Mouse (Mus musculus) testis, adult 2 months (tissue): ENCODE data around the gene Atp6v1e2. TPM values are rescaled to one million over a fixed set of nuclear protein-coding genes. Genes with fewer than 3 reads are reported as not detected.

Experiments
- H3K27ac ChIP-seq: fragments of 200-500 bp; 2 replicates; pipeline ENCODE4 v1.5.1; 2012; ENCODE audit warnings: low read depth, low read length; ENCODE audit not compliant: control insufficient read depth, insufficient read depth
- H3K27me3 ChIP-seq: fragments of 200-500 bp; 2 replicates; pipeline ENCODE4 v1.6.1; 2012; ENCODE audit warnings: mild to moderate bottlenecking, low read length, moderate library complexity; ENCODE audit not compliant: control insufficient read depth, insufficient read depth
- H3K36me3 ChIP-seq: fragments of 200-500 bp; 2 replicates; pipeline ENCODE4 v1.6.1; 2012; ENCODE audit warnings: mild to moderate bottlenecking, low read length; ENCODE audit not compliant: control insufficient read depth, insufficient read depth
- H3K4me1 ChIP-seq: fragments of 200-500 bp; 2 replicates; pipeline ENCODE4 v1.6.1; 2012; ENCODE audit warnings: low read length; ENCODE audit not compliant: control insufficient read depth, insufficient read depth
- H3K4me3 ChIP-seq: fragments of 200-500 bp; 2 replicates; pipeline ENCODE4 v1.5.1; 2012; ENCODE audit warnings: low read depth, mild to moderate bottlenecking, low read length, moderate library complexity, mixed read lengths; ENCODE audit not compliant: control insufficient read depth
- CTCF ChIP-seq: fragments of 200-500 bp; IDR thresholded peaks from 2 replicates; pipeline ENCODE4 v1.5.1; 2012; ENCODE audit warnings: low read depth, mild to moderate bottlenecking, inconsistent platforms, low read length, moderate library complexity; ENCODE audit not compliant: control insufficient read depth, insufficient read depth, insufficient replicate concordance
- POLR2A ChIP-seq: fragments of 200-500 bp; IDR thresholded peaks from 2 replicates; pipeline ENCODE4 v1.6.1; 2012; ENCODE audit warnings: low read depth, mild to moderate bottlenecking, inconsistent platforms, low read length, moderate library complexity; ENCODE audit not compliant: control insufficient read depth
- polyA plus RNA-seq: library from polyadenylated mRNA; depleted of rRNA; stranded (reverse); fragments of >200 nt; gene quantifications from 2 replicates; pipeline ENCODE4 v1.2.3, GENCODE M21; 2012; rRNA removed

The Atp6v1e2 gene
- polyA plus RNA-seq = 175 and 178 TPM in 2 replicates

- TF ChIP-seq CTCF = no peak
- TF ChIP-seq POLR2A = peak; percentile 54; the same call in 1 of the 2 replicates
- Histone ChIP-seq H3K27me3 (no peaks in the 10 kb centered on the region), H3K27ac (peak within 1 kb of the TSS; percentile 26; the same call in 1 of the 2 replicates), H3K36me3 (no peaks in the 10 kb centered on the region), H3K4me3 (peak within 1 kb of the TSS; percentile 81), H3K4me1 (peaks cover 12% of the 10 kb centered on the region)
Measured at GRCm38 (mm10) chr17:86947840-86948796, at the start of gene Atp6v1e2. Atp6v1e2 (minus strand) TSS chr17:86947897.

- Histone ChIP-seq H3K27ac (no peak overlapping the region), H3K27me3 (no peaks in the 10 kb centered on the region), H3K36me3 (no peaks in the 10 kb centered on the region), H3K4me3 (no peak overlapping the region), H3K4me1 (no peaks in the 10 kb centered on the region)
- TF ChIP-seq POLR2A = no peak
- TF ChIP-seq CTCF = no peak
Measured at GRCm38 (mm10) chr17:86997323-86997722, 49.6 kb upstream of the Atp6v1e2 start.

GRCm38 (mm10) chr17:86991306-86991705 is 43.6 kb upstream of the Atp6v1e2 start:
- H3K27me3 ChIP-seq = no peaks in the 10 kb centered on the region
- TF ChIP-seq POLR2A = no peak
- no peak for TF ChIP-seq CTCF
- H3K36me3 ChIP-seq = no peaks in the 10 kb centered on the region
- H3K27ac ChIP-seq = no peak overlapping the region
- no peak overlapping the region for H3K4me3 ChIP-seq
- peaks cover 5% of the 10 kb centered on the region; the same call in 1 of the 2 replicates for H3K4me1 ChIP-seq

GRCm38 (mm10) chr17:86988601-86989184 is 41.0 kb upstream of the Atp6v1e2 start:
- no peak overlapping the region for H3K27ac ChIP-seq
- no peaks in the 10 kb centered on the region for H3K36me3 ChIP-seq
- no peaks in the 10 kb centered on the region for H3K27me3 ChIP-seq
- no peak overlapping the region for H3K4me3 ChIP-seq
- TF ChIP-seq POLR2A (no peak), CTCF (no peak)
- H3K4me1 ChIP-seq = peaks cover 5% of the 10 kb centered on the region; the same call in 1 of the 2 replicates

- Histone ChIP-seq H3K27ac (no peak overlapping the region), H3K27me3 (no peaks in the 10 kb centered on the region), H3K4me1 (peaks cover 5% of the 10 kb centered on the region; the same call in 1 of the 2 replicates), H3K36me3 (no peaks in the 10 kb centered on the region), H3K4me3 (no peak overlapping the region)
- TF ChIP-seq CTCF (no peak), POLR2A (no peak)
Measured at GRCm38 (mm10) chr17:86988161-86988560, 40.5 kb upstream of the Atp6v1e2 start.

- Histone ChIP-seq H3K27me3 (no peaks in the 10 kb centered on the region), H3K36me3 (no peaks in the 10 kb centered on the region), H3K27ac (no peak overlapping the region), H3K4me3 (no peak overlapping the region), H3K4me1 (peaks cover 5% of the 10 kb centered on the region; the same call in 1 of the 2 replicates)
- TF ChIP-seq CTCF = no peak
Measured at GRCm38 (mm10) chr17:86986449-86987138, 38.9 kb upstream of the Atp6v1e2 start.

- TF ChIP-seq POLR2A = no peak
- no peak for TF ChIP-seq CTCF
- Histone ChIP-seq H3K36me3 (no peaks in the 10 kb centered on the region), H3K27ac (no peak overlapping the region), H3K27me3 (no peaks in the 10 kb centered on the region), H3K4me1 (peaks cover 3% of the 10 kb centered on the region; the same call in 1 of the 2 replicates), H3K4me3 (no peak overlapping the region)
Measured at GRCm38 (mm10) chr17:86982497-86982896, 34.8 kb upstream of the Atp6v1e2 start.
